Mouse (Mus musculus) megakaryocyte, embryonic 14.5 days (primary cell): Measurements from ENCODE around the gene Ms4a15.

Experiments
- FLI1 ChIP-seq: IDR thresholded peaks from 2 replicates; pipeline ENCODE4 v1.6.1; 2012; ENCODE audit warnings: low read length, inconsistent platforms, mixed read lengths
- GATA1 ChIP-seq: IDR thresholded peaks from 3 replicates; pipeline ENCODE4 v1.6.1; 2012; ENCODE audit warnings: mixed read lengths, low read length, inconsistent platforms, borderline replicate concordance

GRCm38 (mm10) chr19:10990751-10991150 lies 2.3 kb downstream of the Ms4a15 start:
- TF ChIP-seq GATA1 (no peak), FLI1 (no peak)
